Mouse (Mus musculus) liver, embryonic 11.5 days (tissue): ENCODE data around the gene Zcchc14. TPM values are rescaled to one million over a fixed set of nuclear protein-coding genes. Genes with fewer than 3 reads are reported as not detected.
"Not testable (repeated sequence)": the region's sequence is repeated elsewhere in the genome, so short reads cannot be mapped to it uniquely, and the experiment has no call there.

Source experiments
- ATAC-seq: fragments of 200-750 bp; cut with Nextera tagmentation; replicated peaks from 2 replicates; pipeline ENCODE4 v1.8.0; 2017; ENCODE audit warnings: moderate number of reproducible peaks, mild to moderate bottlenecking, moderate TSS enrichment, moderate library complexity; ENCODE audit not compliant: low FRiP score
- DNase-seq: peaks from one replicate; pipeline ENCODE4 v3.0.0-alpha.2; 2017; ENCODE audit warnings: low spot score
- H3K27ac ChIP-seq: fragments of 300-500 bp; sonication (generic); 2 replicates; pipeline ENCODE4 v1.5.1; 2014; ENCODE audit warnings: mild to moderate bottlenecking, low read depth, low read length, control low read depth
- H3K27me3 ChIP-seq: fragments of 300-500 bp; sonication (generic); replicated peaks from 2 replicates; pipeline ENCODE4 v1.6.1; 2014; ENCODE audit warnings: low read length, mixed read lengths; ENCODE audit not compliant: control insufficient read depth, insufficient read depth
- H3K36me3 ChIP-seq: fragments of 300-500 bp; sonication (generic); 2 replicates; pipeline ENCODE4 v1.6.1; 2014; ENCODE audit warnings: mild to moderate bottlenecking, low read length, moderate library complexity, mixed read lengths; ENCODE audit not compliant: control insufficient read depth, insufficient read depth
- H3K4me1 ChIP-seq: fragments of 300-500 bp; sonication (generic); replicated peaks from 2 replicates; pipeline ENCODE4 v1.6.1; 2014; ENCODE audit warnings: low read length, mixed read lengths; ENCODE audit not compliant: control insufficient read depth, insufficient read depth
- H3K4me2 ChIP-seq: fragments of 300-500 bp; sonication (generic); 2 replicates; pipeline ENCODE4 v1.6.1; 2014; ENCODE audit warnings: mild to moderate bottlenecking, control low read depth, moderate library complexity
- H3K4me3 ChIP-seq: fragments of 300-500 bp; sonication (generic); 2 replicates; pipeline ENCODE4 v1.5.1; 2014; ENCODE audit warnings: low read depth, low read length, control low read depth
- H3K9ac ChIP-seq: fragments of 300-500 bp; sonication (generic); 2 replicates; pipeline ENCODE4 v1.6.1; 2014; ENCODE audit warnings: low read depth, low read length, control low read depth
- H3K9me3 ChIP-seq: fragments of 300-500 bp; sonication (generic); 2 replicates; pipeline ENCODE4 v1.6.1; 2016; ENCODE audit warnings: low read length, inconsistent platforms, mixed read lengths; ENCODE audit not compliant: control insufficient read depth
- WGBS: fragments of 180-500 bp; shearing (Covaris S2); extraction: QIAGEN DNeasy Blood & Tissue Kit; methylation state at CpG from one replicate; pipeline ENCODE4 v1.1.7; 2014; 5-methylcytosine and 5-hydroxymethylcytosine counted together
- polyA plus RNA-seq: library from polyadenylated mRNA; unstranded; fragments of >200 nt; fragmentation: Nextera tagmentation; extraction: Ambion mirVana; gene quantifications from 2 replicates; pipeline ENCODE4 v1.2.1, GENCODE M21; 2014

Gene Zcchc14
- polyA plus RNA-seq, 1 experiment from 2014 or later = 6.2 TPM

- Histone ChIP-seq H3K4me1 (no peaks in the 10 kb centered on the region), H3K4me3 (no peak overlapping the region), H3K9me3 (no peaks in the 10 kb centered on the region), H3K9ac (no peak overlapping the region), H3K36me3 (peaks cover 17% of the 10 kb centered on the region), H3K27ac (no peak overlapping the region), H3K4me2 (no peak overlapping the region), H3K27me3 (no peaks in the 10 kb centered on the region)
- ATAC-seq (peak; percentile 48; the same call in 1 of the 2 replicates), DNase-seq (no peak)
- WGBS = 27% methylated on average over 3 of the region's 3 CpGs
Observed at GRCm38 (mm10) chr8:121602860-121603259, 49.8 kb downstream of the Zcchc14 start.

GRCm38 (mm10) chr8:121602411-121602810, 50.3 kb downstream of the Zcchc14 start:
- 90% methylated on average over 12 of the region's 12 CpGs for WGBS
- no peak overlapping the region for H3K4me2 ChIP-seq
- no peak overlapping the region for H3K4me3 ChIP-seq
- H3K27me3 ChIP-seq = no peaks in the 10 kb centered on the region
- H3K4me1 ChIP-seq = no peaks in the 10 kb centered on the region
- ATAC-seq (no peak), DNase-seq (no peak)
- H3K9me3 ChIP-seq = no peaks in the 10 kb centered on the region
- H3K27ac ChIP-seq = no peak overlapping the region
- no peak overlapping the region for H3K9ac ChIP-seq
- peaks cover 15% of the 10 kb centered on the region for H3K36me3 ChIP-seq

- Histone ChIP-seq H3K36me3 (peaks cover 25% of the 10 kb centered on the region), H3K9ac (no peak overlapping the region), H3K4me3 (no peak overlapping the region), H3K27ac (no peak overlapping the region), H3K4me1 (no peaks in the 10 kb centered on the region), H3K27me3 (no peaks in the 10 kb centered on the region), H3K9me3 (no peaks in the 10 kb centered on the region), H3K4me2 (no peak overlapping the region)
- no peak for ATAC-seq
- 81% methylated on average over 14 of the region's 14 CpGs for WGBS
- DNase-seq = no peak
Observed at GRCm38 (mm10) chr8:121599842-121600241, 52.9 kb downstream of the Zcchc14 start.

- no peak overlapping the region for H3K4me2 ChIP-seq
- peak; percentile 79; the same call in 1 of the 2 replicates for ATAC-seq
- H3K9ac ChIP-seq = no peak overlapping the region
- peaks cover 24% of the 10 kb centered on the region for H3K36me3 ChIP-seq
- no peaks in the 10 kb centered on the region for H3K9me3 ChIP-seq
- no peaks in the 10 kb centered on the region for H3K4me1 ChIP-seq
- no peak overlapping the region for H3K4me3 ChIP-seq
- no peak overlapping the region for H3K27ac ChIP-seq
- DNase-seq = peak; percentile 67
- WGBS = 32% methylated on average over 7 of the region's 7 CpGs
- H3K27me3 ChIP-seq = no peaks in the 10 kb centered on the region
Observed at GRCm38 (mm10) chr8:121598892-121599291, 53.8 kb downstream of the Zcchc14 start.

GRCm38 (mm10) chr8:121598190-121598589, 54.5 kb downstream of the Zcchc14 start:
- no peaks in the 10 kb centered on the region for H3K27me3 ChIP-seq
- H3K9ac ChIP-seq = no peak overlapping the region
- no peak overlapping the region for H3K27ac ChIP-seq
- H3K4me2 ChIP-seq = no peak overlapping the region
- H3K36me3 ChIP-seq = peaks cover 27% of the 10 kb centered on the region; the same call in 1 of the 2 replicates
- H3K4me3 ChIP-seq = no peak overlapping the region
- H3K4me1 ChIP-seq = no peaks in the 10 kb centered on the region
- no peaks in the 10 kb centered on the region for H3K9me3 ChIP-seq
- WGBS = 87% methylated on average over 7 of the region's 7 CpGs
- ATAC-seq (no peak), DNase-seq (no peak)

GRCm38 (mm10) chr8:121597492-121597891, 55.2 kb downstream of the Zcchc14 start:
- not testable (repeated sequence) for DNase-seq, H3K4me1 ChIP-seq, ATAC-seq, H3K27me3 ChIP-seq, H3K9me3 ChIP-seq, H3K9ac ChIP-seq, H3K4me3 ChIP-seq, H3K27ac ChIP-seq, H3K4me2 ChIP-seq
- 82% methylated on average over 2 of the region's 2 CpGs for WGBS
- H3K36me3 ChIP-seq = peaks cover 27% of the 10 kb centered on the region; the same call in 1 of the 2 replicates

GRCm38 (mm10) chr8:121593983-121594382, 58.7 kb downstream of the Zcchc14 start:
- H3K4me1 ChIP-seq = peaks cover 22% of the 10 kb centered on the region

GRCm38 (mm10) chr8:121593293-121593692, 59.4 kb downstream of the Zcchc14 start:
- H3K9ac ChIP-seq = no peak overlapping the region

More at GRCm38 (mm10) chr8:121593983-121594382, 58.7 kb downstream of the Zcchc14 start:
- Histone ChIP-seq H3K4me2 (no peak overlapping the region), H3K4me3 (no peak overlapping the region), H3K27ac (no peak overlapping the region), H3K9ac (no peak overlapping the region), H3K36me3 (peaks cover 27% of the 10 kb centered on the region; the same call in 1 of the 2 replicates), H3K9me3 (no peaks in the 10 kb centered on the region), H3K27me3 (no peaks in the 10 kb centered on the region)
- 77% methylated on average over 9 of the region's 9 CpGs for WGBS
- DNase-seq (no peak), ATAC-seq (no peak)

More at GRCm38 (mm10) chr8:121593293-121593692, 59.4 kb downstream of the Zcchc14 start:
- WGBS = 91% methylated on average over 5 of the region's 5 CpGs
- no peak overlapping the region for H3K27ac ChIP-seq
- DNase-seq (no peak), ATAC-seq (no peak)
- H3K9me3 ChIP-seq = no peaks in the 10 kb centered on the region
- H3K36me3 ChIP-seq = peaks cover 27% of the 10 kb centered on the region; the same call in 1 of the 2 replicates
- no peaks in the 10 kb centered on the region for H3K27me3 ChIP-seq
- no peak overlapping the region for H3K4me2 ChIP-seq
- no peak overlapping the region for H3K4me3 ChIP-seq
- H3K4me1 ChIP-seq = peaks cover 22% of the 10 kb centered on the region
